Mouse (Mus musculus): ENCODE data around the gene Olfr951.

DNA sequence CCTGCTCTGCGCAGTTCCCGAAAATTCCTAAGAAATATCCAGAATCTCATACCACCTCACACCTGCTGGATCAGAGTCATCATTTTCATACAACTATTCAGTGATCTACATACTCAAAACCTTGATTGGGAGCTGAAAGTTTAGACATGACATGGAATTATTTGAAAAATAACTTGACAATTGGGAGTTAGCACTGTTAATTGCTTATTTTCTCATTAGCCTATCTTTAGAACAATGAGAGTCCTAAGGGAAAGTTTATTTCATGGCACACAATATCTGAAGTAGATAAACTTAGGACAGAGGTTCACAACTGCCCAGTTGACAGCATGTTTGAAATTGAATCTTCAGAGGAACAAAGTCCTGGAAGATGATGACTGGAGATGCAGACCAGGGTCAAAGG lies at the start of gene Olfr951:
- TF ChIP-seq CTCF (IDR thresholded peaks at IDR 0.05; ENCODE audit: low read depth, low read length) (no peak), EP300 (IDR thresholded peaks at IDR 0.05; ENCODE audit: insufficient read depth, low read depth, low read length) (no peak)
